Mouse (Mus musculus) left cerebral cortex, adult 2 months (tissue): ENCODE measurements around the gene Pip4k2b. TPM values are rescaled to one million over a fixed set of nuclear protein-coding genes. Genes with fewer than 3 reads are reported as not detected.
"Not testable (repeated sequence)": the region's sequence is repeated elsewhere in the genome, so short reads cannot be mapped to it uniquely, and the experiment has no call there.

ENCODE experiments used
- DNase-seq, 2 experiments: peaks; one replicate each; pipeline ENCODE4 v3.0.0; 2021 to 2022; ENCODE audit warnings: low spot score in 2 of 2, mixed read lengths in 1 of 2; ENCODE audit errors: extremely low spot score in 1 of 2
- H3K27ac ChIP-seq: fragments of 200-600 bp; 2 replicates; pipeline ENCODE4 v1.8.1; 2022
- H3K4me3 ChIP-seq: fragments of 200-600 bp; 2 replicates; pipeline ENCODE4 v1.8.1; 2022
- CTCF ChIP-seq: fragments of 200-600 bp; IDR thresholded peaks from 2 replicates; pipeline ENCODE4 v1.8.1; 2022; ENCODE audit warnings: antibody characterized with exemption, mild to moderate bottlenecking, moderate library complexity
- intact Hi-C: fragments of 180-260 bp; cut with DNase I; formaldehyde crosslinking; loops from one replicate; pipeline ENCODE4 v1.15.1; 2025
- total RNA-seq, 2 experiments: library from RNA; stranded (reverse); gene quantifications; 2 replicates each; pipeline ENCODE4 v1.2.3; 2021

The Pip4k2b gene
- total RNA-seq, 2 experiments from 2014 or later: 114 to 117 TPM

DNA sequence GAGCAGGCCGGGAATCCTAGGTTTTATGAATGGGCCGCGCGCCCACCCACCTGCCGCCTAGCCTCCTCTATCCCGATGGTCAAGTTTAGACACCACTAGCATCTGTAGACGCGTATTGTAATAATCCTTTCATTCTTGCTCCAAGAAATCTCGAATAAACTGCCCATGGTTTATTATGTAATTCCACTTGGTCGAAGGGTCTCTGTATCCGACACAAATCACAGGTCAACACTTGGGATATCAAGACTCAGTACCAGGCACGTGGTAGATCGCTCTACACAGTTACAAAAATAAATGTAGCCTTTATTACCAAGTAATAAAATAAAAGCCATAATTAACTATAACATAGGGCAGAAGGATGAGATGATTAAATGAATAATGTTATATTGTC lies 822 bp upstream of the Pip4k2b start:
- no peak for DNase-seq
- intact Hi-C loops: loop anchor here (2.0 kb wide), 2 partner anchors 31 to 43 kb away; partner anchors contain the start of gene Psmb3
- Histone ChIP-seq H3K27ac (peak overlapping the region; percentile 99), H3K4me3 (peak overlapping the region; percentile 97)
- TF ChIP-seq CTCF: no peak

GRCm38 (mm10) chr11:97744718-97745330 lies 320 bp upstream of the Pip4k2b start:
- Histone ChIP-seq H3K27ac (peak overlapping the region; percentile 99), H3K4me3 (peak overlapping the region; percentile 97)
- peak; percentile 98 for DNase-seq
- TF ChIP-seq CTCF: no peak
- intact Hi-C loops: loop anchor here (2.0 to 5.0 kb wide), 3 partner anchors 30 to 113 kb away; partner anchors contain the start of gene Psmb3

DNA sequence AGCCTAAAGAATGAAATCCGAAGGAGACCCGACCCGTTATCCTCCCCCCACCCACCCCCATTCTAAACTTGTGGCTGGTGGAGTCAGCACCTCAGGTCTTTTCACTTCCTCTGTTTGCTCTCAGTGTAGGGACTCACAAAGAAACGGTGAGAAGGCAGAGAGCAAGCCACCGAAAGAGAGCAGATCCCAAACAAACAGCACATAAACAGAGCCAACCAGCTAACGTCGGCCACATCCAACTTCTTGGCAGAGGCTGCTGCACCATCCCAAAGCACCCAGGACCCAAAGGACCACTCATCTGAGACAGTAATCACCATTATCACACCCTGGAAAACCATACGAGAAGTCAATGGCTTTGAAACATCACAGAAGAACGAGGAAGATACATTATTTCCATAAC lies 1.1 kb downstream of the Pip4k2b start:
- H3K27ac ChIP-seq: peak overlapping the region; percentile 87
- peak overlapping the region; percentile 97 for H3K4me3 ChIP-seq
- no peak for TF ChIP-seq CTCF
- intact Hi-C loops: loop anchor here (5.0 kb wide), 1 partner anchor 111 kb away; no protein-coding TSS in a partner anchor
- no peak for DNase-seq

- DNase-seq: no peak
- intact Hi-C loops: loop anchor here (5.0 kb wide), 1 partner anchor 110 kb away; no protein-coding TSS in a partner anchor
- H3K4me3 ChIP-seq: peak overlapping the region; percentile 97
- no peak for TF ChIP-seq CTCF
- H3K27ac ChIP-seq: no peak overlapping the region
Observed at GRCm38 (mm10) chr11:97742591-97742990, 1.9 kb downstream of the Pip4k2b start.

GRCm38 (mm10) chr11:97742157-97742556 lies 2.3 kb downstream of the Pip4k2b start:
- TF ChIP-seq CTCF: no peak
- H3K27ac ChIP-seq: no peak overlapping the region
- H3K4me3 ChIP-seq: peak overlapping the region; percentile 97; the same call in 1 of the 2 replicates
- intact Hi-C loops: loop anchor here (5.0 kb wide), 1 partner anchor 110 kb away; no protein-coding TSS in a partner anchor
- no peak for DNase-seq

GRCm38 (mm10) chr11:97740190-97740589 lies 4.3 kb downstream of the Pip4k2b start:
- intact Hi-C loops: loop anchor here (5.0 kb wide), 1 partner anchor 108 kb away; no protein-coding TSS in a partner anchor
- no peak for TF ChIP-seq CTCF
- Histone ChIP-seq H3K27ac (no peak overlapping the region), H3K4me3 (no peak overlapping the region)
- no peak for DNase-seq

DNA sequence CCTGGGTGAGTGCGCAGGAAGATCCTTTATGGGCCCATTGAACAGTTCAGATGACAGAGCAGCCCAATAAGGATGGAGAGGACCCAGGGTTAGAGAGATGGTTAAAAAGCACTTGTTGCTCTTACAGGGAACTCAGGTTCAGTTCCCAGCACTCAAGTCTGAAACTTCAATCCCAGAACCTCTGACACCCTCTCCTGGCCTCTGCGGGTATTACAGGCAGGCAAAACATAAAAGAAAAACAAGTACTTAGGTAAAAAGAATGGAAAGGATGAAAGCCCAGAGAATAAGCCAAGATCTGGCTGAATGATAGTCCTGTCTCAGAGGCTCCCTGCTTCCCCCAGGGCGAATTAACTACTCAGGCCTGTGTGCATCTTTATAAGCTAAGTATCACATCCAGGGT lies 5.3 kb downstream of the Pip4k2b start:
- intact Hi-C loops: no loop called here
- H3K4me3 ChIP-seq: no peak overlapping the region
- no peak; the same call in 1 of the 2 replicates for TF ChIP-seq CTCF
- no peak overlapping the region for H3K27ac ChIP-seq
- no peak for DNase-seq

GRCm38 (mm10) chr11:97738703-97739102 lies 5.8 kb downstream of the Pip4k2b start:
- DNase-seq: no peak
- Histone ChIP-seq H3K27ac (no peak overlapping the region), H3K4me3 (no peak overlapping the region)
- TF ChIP-seq CTCF: peak; percentile 38
- intact Hi-C loops: no loop called here

DNA sequence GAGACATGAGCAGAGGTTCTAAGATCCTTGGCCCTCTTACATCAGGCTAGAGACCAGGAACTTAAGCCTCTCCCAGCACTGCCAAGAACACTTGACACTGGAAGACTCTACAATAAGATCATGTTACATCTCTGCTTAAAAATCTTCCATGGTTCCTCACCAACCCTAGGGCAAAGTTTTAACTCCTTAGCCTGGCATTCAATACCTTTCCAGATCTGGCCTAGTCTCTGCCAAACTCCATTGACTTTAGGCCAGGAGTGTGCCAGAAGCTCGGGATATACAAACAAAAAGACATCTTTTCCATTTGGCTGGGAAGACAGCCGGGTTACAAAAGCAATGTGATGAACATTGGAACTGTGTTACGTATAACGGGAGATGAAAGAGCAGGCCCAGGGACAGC lies 6.9 kb downstream of the Pip4k2b start:
- H3K4me3 ChIP-seq: no peak overlapping the region
- TF ChIP-seq CTCF: no peak
- no peak overlapping the region for H3K27ac ChIP-seq
- DNase-seq: no peak
- intact Hi-C loops: no loop called here

GRCm38 (mm10) chr11:97736645-97737044 lies 7.9 kb downstream of the Pip4k2b start:
- no peak for TF ChIP-seq CTCF
- no peak for DNase-seq
- Histone ChIP-seq H3K27ac (no peak overlapping the region), H3K4me3 (no peak overlapping the region)
- intact Hi-C loops: no loop called here

DNA sequence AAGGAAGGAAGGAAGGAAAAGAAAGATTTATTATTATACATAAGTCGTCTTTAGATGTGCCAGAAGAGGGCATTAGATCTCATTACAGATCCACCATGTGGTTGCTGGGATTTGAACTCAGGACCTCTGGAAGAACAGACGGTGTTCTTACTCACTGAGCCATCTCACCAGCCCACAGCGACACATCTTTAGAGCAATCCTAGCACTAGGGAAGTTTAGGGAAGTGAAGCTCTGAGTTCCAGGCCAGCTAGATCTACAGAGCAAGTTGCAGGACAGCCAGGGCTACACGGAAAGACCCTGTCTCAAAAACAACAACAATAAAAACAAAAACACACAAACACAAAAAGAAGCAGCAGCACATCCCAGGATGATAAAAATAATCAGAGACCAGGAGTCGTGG lies 9.7 kb downstream of the Pip4k2b start:
- intact Hi-C loops: not testable (repeated sequence)

DNA sequence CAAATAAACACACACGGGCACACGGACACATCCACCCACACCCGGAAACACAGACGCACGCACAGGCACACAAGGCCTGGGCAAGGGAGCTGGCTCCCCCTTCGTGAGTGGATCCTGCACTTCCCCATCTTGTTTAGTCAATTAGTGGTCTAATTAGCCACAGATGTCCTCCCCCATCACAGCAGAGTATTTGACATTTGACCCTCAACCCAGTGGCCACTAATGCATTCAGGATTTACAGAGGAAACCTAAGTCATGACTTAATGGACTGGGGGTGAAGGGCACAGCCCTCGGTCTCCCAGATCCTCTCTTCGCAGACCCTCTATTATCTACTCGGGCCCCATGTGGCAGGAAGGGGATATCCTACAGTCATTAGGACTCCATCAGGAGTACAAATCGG lies 10.8 kb downstream of the Pip4k2b start:
- intact Hi-C loops: no loop called here
- TF ChIP-seq CTCF: no peak
- no peak overlapping the region for H3K4me3 ChIP-seq
- no peak for DNase-seq
- no peak overlapping the region for H3K27ac ChIP-seq

More for the DNA sequence above, 9.7 kb downstream of the Pip4k2b start:
- not testable (repeated sequence) for H3K4me3 ChIP-seq, DNase-seq, H3K27ac ChIP-seq

GRCm38 (mm10) chr11:97728730-97729129 lies 15.8 kb downstream of the Pip4k2b start:
- DNase-seq: no peak
- H3K4me3 ChIP-seq: no peak overlapping the region
- H3K27ac ChIP-seq: no peak overlapping the region
- intact Hi-C loops: no loop called here
- TF ChIP-seq CTCF: no peak
